Mouse (Mus musculus) layer of hippocampus, adult 6 months (tissue): ENCODE results near the gene Zfp46. TPM values are rescaled to one million over a fixed set of nuclear protein-coding genes. Genes with fewer than 3 reads are reported as not detected.

ENCODE experiments used
- long read RNA-seq, 2 experiments: library from polyadenylated mRNA; unstranded; transcript quantifications; one replicate each; pipeline ENCODE4 v2.0.0; 2019 to 2020
- polyA plus RNA-seq: library from polyadenylated mRNA; unstranded; fragments of <200 nt; fragmentation: Nextera tagmentation; gene quantifications from 2 replicates; pipeline ENCODE4 v1.2.3, GENCODE M21; 2021

Zfp46 gene
- polyA plus RNA-seq: 8.8 and 9.9 TPM in 2 replicates
- long read RNA-seq, experiment 1, full-length matches to known transcripts: 2 of 9 reads
- long read RNA-seq, experiment 1, partial matches to known transcripts: 0 of 9 reads
- long read RNA-seq, experiment 1, other reads (novel, unspliced or antisense): 7 of 9 reads
- long read RNA-seq, experiment 2, full-length matches to known transcripts: 34 of 44 reads
- long read RNA-seq, experiment 2, partial matches to known transcripts: 0 of 44 reads
- long read RNA-seq, experiment 2, other reads (novel, unspliced or antisense): 10 of 44 reads

DNA sequence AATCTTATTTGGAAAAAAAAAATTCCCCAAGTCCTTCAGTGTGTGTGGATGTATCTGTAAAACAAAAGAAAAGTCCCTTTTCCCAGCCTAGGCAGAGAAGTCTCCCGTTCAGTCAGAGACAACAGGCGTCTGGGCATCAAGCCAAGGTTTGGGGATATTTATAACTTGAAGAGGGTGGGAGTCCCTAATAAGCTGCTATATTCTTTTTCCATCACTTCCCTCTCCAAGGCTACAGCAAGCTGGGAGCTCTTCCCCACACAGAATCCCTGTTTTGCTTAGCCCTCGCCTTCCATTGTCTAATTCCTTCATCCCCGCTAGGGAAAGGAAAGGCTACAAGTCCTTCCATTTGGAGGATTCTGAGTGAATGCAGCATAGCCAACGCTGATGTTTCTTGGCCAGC is at the start of gene Zfp46:
Zfp46 (plus strand) TSS at position 229 of the 400 bp plus-strand sequence.

DNA sequence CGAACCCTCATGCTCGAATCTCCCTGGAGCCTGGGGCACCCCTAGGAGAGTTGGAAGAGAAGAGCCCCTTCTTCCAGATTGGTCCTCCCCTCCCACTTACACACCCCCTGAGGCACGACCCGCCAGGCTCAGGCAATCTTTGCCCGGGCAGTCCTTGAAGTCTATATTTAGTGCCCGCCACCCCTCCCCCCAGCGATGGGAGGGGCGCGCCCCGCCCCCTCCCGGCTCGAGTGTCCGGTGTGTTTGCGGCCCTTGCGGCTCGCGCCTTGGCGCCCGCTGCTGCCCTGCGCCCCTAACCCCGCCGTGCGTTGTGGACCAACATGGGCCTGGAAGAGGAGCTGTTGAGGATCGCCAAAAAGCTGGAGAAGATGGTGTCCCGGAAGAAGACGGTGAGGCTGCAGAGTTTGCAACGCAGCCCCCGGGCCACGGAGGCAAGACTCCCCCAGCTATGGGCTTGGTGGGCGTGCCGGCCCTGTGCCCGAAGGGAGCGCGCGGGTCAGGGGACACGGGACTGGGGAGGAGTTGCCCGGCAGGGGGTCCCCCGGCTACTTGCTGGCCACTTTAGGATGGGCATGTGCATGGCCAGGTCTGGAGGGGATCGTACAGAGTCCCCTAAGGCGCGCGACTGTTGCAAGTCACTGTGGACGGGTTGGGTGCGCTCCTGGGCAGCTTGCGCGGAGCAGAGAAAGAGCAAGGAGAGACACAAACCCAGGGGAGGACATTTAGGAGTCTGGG is 36.6 kb upstream of the Zfp46 start, which contains the start of gene Tcea3:
Tcea3 (plus strand) TSS at position 1 of the 735 bp plus-strand sequence.

DNA sequence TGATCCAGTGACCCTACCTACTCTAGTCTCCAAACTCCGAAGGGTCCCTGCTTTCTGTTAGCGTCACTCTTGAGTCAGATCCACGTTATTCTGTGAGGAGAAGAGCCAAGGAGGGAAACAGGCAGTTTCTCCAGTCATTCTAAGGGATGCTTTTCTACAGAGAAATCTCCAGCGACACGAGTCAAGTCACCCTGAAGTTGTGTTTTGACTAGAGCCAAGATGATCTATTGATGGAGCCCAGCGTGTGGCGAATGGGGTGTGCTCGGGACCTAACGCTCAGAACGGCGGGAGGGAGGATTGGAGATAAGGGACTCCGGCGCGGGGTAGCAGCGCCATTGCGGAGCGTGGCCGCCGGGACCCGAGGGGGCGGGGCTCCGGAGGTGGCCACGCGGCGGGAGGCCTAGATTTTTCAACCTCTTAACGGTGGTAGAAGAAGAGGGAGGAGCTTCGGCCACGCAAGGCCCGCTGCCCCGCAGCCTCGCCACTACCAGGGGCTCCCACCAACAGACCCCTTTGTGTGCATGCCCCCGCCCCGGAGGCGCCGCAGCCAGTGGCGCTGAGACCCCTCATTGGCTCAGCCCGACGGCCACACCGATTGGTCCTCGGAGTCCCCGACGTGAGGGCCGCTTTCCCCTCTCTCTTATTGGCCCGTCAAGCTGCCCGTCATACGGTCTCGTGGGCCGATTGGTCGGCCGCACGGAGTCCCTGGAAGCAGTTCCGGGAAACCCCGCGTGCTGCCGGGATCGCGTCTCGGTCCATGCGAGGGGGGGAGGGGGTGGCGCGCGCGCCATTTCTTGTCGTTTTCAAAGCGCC is 26.0 kb downstream of the Zfp46 start, which contains the start of gene Hnrnpr:
Hnrnpr (plus strand) TSS at position 714 of the 813 bp plus-strand sequence.

Other genes starting within 250 kb of the Zfp46 start
- 1,225 and 1,420 TPM in 2 replicates for gene Rpl11, start 231.3 kb upstream of the Zfp46 start, polyA plus RNA-seq
- gene Id3, start 141.2 kb upstream of the Zfp46 start, polyA plus RNA-seq: 122 and 159 TPM in 2 replicates
- gene E2f2, start 112.3 kb upstream of the Zfp46 start, polyA plus RNA-seq: 0.23 and 0.25 TPM in 2 replicates
- 0.44 TPM in 2 replicates for gene Asap3, start 78.3 kb upstream of the Zfp46 start, polyA plus RNA-seq
- gene Tcea3, start 37.0 kb upstream of the Zfp46 start, polyA plus RNA-seq: 1.3 and 4.7 TPM in 2 replicates
- gene Hnrnpr, start 26.3 kb downstream of the Zfp46 start, polyA plus RNA-seq: 79.1 and 84.7 TPM in 2 replicates
- 0.16 and 0.62 TPM in 2 replicates for gene Htr1d, start 138.8 kb downstream of the Zfp46 start, polyA plus RNA-seq
- gene 6030445D17Rik, start 177.6 kb downstream of the Zfp46 start, polyA plus RNA-seq: 0.19 and 0.25 TPM in 2 replicates
- gene Luzp1, start 185.1 kb downstream of the Zfp46 start, polyA plus RNA-seq: 75.5 and 81.9 TPM in 2 replicates